Mouse (Mus musculus) lung, postnatal 14 days (tissue): ENCODE data around the gene Ror2.
A peak's percentile ranks its signal among the peaks of the same experiment; 100 is the strongest.

Source experiments
- DNase-seq: peaks from one replicate; pipeline ENCODE4 v3.0.0; 2021

Ror2 gene

DNA sequence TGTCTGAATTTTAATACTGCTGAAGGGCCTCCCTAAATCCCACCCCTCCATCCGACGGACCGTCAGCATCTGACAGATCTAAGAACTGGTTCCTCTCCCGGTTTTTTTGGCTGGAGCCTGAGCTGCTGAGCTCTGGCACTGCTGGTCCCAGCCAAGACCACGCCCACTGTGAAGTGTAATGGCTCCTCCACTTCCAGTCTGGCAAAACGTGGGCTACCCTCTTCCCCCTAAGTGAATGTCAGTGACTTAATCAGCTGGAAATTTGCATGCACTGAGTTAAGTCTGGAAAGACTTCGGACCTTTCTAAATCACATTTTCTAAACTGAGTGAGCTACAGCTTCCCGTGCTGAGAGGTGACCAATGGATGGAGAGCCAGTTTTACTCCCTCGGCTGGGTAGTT lies 52.5 kb downstream of the Ror2 start:
- DNase-seq = peak; percentile 41

DNA sequence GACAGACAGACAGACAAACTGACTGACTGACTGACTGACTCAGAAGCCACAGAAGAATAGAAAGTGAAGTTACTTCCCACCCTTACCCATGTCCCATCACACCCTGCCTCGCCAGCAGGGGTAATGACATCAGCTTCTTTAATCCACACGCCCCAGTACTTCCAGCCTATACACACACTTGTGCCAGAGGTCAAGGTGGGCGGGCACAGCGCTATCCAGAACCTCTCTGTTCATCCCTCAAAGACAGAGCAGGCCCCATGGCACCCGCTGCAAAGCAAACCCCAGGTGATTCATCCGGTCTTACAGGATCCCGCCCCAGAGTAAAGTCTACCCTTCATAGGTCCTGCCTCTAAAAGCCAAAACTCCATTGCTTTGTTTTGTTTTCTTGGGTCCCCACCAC lies 53.5 kb downstream of the Ror2 start:
- no peak for DNase-seq

- DNase-seq = peak; percentile 21
Observed at GRCm38 (mm10) chr13:53230446-53231161, 55.3 kb downstream of the Ror2 start.

DNA sequence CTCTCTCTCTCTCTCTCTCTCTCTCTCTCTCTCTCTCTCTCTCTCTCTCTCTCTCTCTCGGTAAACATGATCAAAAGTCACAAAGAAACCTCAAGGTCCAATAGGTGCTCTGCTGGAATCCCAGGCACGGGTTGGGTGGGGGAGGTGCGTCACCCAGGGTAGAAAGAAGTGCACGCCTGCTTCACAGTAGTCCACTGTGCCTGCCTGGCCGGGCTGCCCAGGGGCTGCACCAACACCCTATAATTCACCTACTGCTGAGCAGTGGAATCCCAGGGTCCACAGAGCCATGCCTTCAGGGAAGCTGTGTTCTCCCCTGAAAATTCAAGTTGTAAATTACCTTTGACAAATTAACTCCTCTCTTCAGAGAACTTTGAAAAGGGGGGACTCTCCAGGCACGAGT lies 58.9 kb downstream of the Ror2 start:
- DNase-seq = no peak

DNA sequence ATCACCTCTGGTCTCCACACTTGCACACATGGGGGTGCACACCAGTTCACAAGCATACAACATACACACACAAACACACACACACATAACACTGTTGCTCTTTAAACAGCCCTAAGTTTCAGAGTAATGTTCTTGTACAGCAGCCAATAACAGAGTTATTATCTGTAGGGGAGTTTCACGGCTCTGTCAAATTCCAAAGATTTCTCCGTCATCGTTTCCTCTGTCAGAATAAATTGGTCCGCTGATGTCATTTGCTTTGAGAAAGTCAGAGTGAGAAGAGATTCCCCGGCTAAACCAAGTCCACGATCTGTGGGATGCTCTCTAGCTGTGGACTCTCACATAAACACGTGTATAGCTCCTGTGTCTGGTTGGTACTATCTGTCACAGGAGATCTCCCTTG lies 59.5 kb downstream of the Ror2 start:
- DNase-seq = no peak

- no peak for DNase-seq
Observed at GRCm38 (mm10) chr13:53225925-53226324, 60.0 kb downstream of the Ror2 start.

DNA sequence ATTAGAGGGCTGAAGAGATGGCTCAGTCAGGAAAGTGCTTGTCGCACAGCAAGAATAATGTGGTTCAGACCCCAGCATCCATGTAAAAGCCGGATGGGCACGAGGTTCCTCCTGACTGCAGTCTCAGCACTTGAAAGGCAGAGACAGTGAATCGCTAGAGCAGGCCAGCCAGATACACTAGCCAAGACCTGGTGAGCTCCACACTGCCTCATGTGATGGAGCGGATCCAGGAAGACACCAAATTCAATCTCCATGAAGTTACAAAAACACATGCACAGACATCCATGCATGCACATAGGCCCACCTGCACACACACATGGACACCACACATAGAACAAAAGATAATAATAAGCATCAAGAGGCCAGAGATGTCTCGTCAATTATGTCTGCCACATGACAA lies 64.7 kb downstream of the Ror2 start:
- no peak for DNase-seq

DNA sequence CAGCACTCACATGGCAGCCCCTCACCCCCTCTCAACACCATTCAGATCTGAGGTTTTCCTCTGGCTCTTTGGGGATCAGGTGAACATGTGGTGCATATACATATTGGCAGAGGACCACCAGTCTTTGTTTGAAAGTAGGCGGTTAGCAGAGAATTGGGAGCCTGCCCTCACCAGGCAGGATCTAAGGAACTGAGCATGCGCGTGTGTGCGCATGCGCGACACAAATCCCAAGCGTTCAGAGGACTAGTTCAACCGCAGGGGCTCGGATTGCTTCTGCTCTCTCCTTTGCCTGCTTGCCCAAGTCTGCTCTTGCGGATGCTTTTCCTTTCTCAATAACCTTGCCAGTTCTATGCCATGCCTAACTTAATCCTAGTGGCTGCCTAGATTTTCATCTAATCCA lies 66.0 kb downstream of the Ror2 start:
- no peak for DNase-seq

DNA sequence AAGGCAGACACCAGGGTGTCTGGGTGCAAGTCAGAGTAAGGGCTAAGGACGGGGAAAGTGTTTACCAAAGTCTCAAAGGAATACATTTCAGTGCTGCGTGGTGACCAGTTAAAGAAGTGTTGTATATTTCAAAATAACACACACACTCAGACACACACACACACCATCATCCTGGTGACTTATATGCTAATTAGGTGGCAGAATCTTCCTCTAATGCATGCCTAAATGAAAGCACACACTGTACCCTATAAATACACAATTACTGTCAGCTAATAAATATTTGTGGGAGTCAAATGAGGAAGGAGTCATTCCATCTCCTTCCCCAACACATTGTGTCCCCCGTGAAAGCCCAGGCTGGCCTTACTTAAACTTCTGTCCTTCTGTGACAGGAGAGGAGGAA lies 66.5 kb downstream of the Ror2 start:
- no peak for DNase-seq

DNA sequence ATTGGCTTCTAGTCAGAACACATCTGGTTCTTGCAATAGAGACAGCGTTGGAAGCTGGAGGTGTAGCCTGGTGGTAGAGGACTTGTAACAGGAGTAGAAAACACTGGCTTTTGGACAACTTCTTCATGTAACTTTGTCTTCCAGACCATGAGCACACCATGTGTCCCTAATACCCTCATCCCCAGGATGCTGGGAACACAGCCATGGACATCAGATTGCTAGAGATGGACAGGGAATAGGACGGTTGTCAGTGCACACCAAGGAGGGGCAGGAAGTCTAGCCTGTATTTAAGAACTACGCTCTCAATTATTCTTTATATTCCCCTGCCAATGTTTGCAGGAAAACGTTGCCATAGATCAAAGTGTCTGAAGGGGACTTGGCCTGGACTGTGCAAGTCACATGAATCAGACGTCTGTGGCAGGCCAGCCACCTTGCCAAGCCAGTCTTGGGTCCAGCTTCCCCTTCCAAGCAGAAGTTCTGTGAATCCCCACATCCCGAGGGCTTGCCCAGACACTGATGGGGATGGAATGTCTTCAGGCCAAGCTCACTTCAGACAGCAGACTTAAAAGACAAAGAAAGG lies 68.4 kb downstream of the Ror2 start:
- DNase-seq = peak; percentile 34

DNA sequence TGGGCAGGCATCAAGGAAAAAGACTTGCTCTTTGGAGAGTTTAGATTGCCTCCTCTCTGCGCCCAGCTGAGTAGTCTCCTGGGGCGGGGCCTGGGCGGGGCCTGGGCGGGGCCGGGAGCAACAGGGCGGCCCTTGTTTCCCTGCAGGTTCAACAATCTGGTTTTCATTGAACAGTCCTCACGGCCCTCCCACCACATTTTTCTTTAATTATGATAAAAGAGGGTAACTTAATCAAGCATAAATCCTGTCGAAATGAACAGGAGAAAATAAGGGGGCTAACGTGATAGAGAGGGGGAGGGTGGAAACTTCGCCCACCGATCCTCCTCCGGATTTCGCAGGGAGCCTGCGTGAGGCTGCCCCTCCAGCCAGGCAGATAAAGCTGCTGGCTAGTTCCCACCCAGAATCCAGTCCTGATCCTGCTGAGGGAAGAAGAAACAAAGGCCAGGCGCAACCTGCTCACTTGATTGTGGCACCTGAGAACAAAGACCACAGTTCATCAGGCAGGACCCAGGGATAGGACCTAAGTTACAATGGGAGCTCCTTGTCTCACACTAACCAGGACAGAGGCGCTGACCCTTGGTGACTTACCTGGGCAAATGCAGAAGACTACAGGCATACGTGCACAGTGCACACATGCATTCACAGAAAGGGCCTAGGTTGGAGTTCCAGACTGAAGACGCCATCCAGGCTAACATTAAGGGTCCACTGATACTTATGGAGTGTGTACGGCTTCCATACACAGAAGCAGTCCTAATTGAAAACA lies 73.8 kb downstream of the Ror2 start:
- no peak for DNase-seq

GRCm38 (mm10) chr13:53208556-53208955 lies 77.4 kb downstream of the Ror2 start:
- no peak for DNase-seq

GRCm38 (mm10) chr13:53205128-53205911 lies 80.6 kb downstream of the Ror2 start:
- DNase-seq = peak; percentile 28

DNA sequence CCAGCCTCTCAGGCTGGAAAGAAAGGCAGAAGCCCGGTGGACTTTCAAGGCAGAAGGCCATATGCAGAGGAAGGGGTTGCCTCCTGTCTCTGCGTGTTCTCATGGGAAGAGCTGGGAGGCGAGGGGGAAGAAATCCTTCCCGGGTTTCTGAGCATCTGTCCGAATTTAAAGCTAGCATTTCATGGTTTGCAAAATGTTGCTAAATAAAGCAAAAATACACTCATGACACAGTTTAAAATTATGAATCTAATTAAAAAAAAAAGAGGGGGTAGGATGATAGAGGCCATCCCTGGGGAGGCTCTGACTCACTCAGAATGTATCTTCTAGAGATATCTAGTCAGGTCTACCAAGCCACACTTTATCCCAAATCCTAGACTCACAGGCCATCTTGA lies 83.5 kb downstream of the Ror2 start:
- DNase-seq = no peak

DNA sequence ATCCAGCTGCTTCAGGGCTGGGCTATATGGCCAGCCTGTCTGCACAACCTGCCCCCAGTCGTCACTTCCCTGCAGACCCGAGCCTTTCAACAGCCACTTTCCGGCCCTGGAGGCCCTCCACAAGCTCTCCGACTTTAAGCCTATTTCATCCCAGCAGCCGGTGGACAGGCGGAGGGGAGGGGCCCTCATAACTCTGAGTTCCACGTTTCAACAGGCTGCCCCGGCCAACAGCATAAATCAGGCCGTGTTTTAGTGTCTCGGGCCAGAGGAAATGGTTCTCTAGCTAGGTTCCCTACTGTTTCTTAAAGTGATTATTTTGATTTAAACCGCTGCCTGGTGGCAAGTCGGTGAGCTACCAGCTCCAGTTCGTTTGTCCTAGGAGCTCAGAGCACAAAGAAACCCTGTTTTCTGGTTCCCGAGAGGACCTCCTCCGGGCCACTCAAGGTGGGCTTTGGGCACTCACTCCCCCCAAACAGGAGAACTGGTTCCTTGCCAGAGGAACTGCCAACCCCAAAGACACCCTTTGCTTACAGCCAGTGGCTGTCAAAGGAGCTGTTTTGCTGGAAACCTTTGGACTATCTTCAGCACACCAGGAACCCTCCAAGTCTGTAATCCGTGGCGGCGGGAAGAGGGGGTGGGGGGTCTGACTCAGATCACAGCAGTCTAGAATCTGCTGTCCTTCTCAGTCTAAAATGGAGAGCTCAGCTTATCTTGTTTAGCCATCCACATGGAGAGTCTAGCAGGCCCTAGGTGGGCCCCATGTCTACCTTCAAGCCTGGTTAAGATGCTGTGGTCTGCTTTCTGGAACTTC lies 84.1 kb downstream of the Ror2 start:
- DNase-seq = peak; percentile 53

DNA sequence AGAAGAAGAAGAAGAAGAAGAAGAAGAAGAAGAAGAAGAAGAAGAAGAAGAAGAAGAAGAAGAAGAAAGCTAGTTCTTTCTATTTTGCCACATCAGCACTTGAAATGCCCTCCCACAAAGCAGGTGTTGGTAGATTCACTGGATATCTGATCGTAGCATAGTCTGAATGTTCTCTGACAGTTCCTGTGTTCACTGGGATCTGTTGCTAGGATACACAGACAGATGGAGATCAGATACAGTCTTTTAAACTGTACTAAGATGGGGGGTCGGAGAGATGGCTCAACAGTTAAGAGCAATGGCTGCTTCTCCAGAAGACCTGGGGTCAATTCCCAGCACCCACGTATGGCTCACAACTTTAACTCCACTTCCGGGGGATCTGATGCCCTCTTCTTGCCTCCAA lies 85.8 kb downstream of the Ror2 start:
- DNase-seq = no peak

DNA sequence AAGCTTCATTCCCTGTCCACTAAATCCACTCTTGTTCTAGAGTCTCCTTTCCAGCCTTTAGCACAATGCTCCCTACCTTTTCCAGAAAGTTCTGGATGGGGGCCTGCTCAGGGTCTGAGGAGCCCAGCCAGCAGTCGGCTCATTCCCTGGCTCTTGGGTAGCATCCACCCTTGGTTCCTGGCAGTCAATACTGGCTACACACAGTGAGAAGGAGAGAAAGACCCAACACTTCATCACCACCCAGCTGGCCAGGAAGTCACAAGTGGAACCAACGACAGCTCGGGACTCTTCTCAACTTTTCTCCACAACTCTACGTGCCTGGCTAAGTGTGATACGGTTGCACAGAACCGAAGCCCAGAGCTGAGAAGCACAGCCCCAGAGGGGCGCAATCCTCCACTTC lies 86.7 kb downstream of the Ror2 start:
- DNase-seq = no peak

DNA sequence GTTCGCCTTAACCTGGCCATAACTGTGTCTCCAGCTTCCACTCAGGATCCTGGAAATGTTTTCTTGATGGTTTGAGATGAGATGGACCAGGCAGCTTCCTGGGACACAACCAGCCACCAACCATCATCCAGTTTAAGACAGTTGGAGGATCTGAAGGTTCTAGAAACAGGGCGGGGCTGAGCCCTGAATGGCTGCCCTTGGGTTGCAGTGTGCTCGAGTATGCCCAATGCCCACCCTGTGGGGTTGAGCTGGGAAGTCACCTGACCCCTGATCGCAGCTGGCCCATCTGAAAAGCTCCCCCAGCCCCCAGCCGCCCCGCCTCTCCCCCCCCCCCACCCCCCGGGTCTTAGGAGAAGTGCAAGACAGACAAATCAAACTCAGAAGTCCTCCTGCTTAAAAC lies 89.2 kb downstream of the Ror2 start:
- DNase-seq = no peak

DNA sequence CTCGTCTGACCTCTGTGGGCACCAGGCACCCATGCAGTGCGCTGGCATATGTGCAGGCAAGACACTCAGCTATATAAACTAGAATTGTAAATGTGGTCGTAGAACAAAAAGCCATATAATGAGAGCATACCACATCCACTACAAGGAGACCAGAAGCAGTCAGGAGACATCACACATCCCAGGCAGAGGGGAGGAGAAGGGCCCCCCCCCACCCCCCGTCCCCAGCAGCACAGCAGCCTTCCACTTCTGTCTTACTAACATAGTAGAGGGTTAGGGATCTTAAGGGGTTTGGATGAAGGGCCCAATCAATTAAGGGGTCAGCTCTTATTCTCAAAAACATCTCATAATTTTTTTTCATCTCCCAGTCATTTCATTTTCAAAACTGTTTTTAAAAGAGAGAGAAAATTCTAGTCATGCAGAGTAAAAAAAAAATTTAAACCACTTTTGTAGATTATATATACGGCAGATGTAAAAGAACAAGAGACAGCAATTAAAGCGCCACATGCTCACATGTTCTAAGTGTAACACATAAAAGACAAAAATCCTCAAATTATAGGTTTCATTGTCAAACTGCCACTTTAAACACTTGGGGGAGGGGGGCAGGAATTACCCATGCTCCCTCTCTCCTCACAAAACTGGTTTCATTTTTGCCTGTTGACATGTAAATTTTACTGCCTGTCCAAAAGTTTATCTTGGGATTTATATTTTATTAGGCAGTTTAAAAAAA lies 89.8 kb downstream of the Ror2 start:
- no peak for DNase-seq

GRCm38 (mm10) chr13:53194306-53194705 lies 91.6 kb downstream of the Ror2 start:
- no peak for DNase-seq

DNA sequence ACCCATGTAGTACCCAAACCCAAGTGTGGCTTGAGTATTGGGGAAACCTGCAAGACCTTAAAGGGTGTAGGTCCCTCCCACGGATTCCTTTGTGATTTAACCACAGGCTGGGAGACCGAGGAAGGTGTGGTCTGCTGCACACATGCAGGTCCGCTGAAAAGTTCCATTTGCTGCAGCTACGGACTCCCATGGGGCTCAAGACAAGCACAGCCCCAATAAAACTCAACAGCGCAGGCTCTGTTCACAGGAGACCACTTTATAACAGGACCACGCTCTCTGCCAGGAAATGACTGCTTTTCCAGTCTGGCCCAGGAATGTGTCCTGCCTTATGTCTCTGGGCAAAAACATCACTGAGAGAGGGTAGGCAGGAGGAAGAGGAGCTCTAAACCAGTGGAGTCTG lies 92.2 kb downstream of the Ror2 start:
- no peak for DNase-seq

GRCm38 (mm10) chr13:53192286-53192685 lies 93.6 kb downstream of the Ror2 start:
- DNase-seq = no peak
